Mouse (Mus musculus): ENCODE data around the gene Tub. TPM values are rescaled to one million over a fixed set of nuclear protein-coding genes. Genes with fewer than 3 reads are reported as not detected.

The Tub gene
- polyA plus RNA-seq, 1 experiment from 2014 or later, result 47.4 TPM

GRCm38 (mm10) chr7:108965968-108966367 is 15.8 kb downstream of the Tub start:
- Histone ChIP-seq H3K9ac (replicated peaks; ENCODE audit: low read length) (no peak overlapping the region), H3K36me3 (ENCODE audit: control insufficient read depth, insufficient read depth, low read length) (no peaks in the 10 kb centered on the region), H3K4me3 (replicated peaks; ENCODE audit: low read depth, low read length) (no peak overlapping the region), H3K27me3 (ENCODE audit: control insufficient read depth, insufficient read depth, low read length) (no peaks in the 10 kb centered on the region), H3K27ac (replicated peaks; ENCODE audit: low read depth, low read length) (no peak overlapping the region), H3K4me1 (ENCODE audit: control insufficient read depth, insufficient read depth, low read length) (no peaks in the 10 kb centered on the region), H3K9me3 (ENCODE audit: control insufficient read depth, low read length) (no peaks in the 10 kb centered on the region), H3K4me2 (ENCODE audit: low read length) (no peak overlapping the region)
- WGBS, result 31% methylated on average over 2 of the region's 2 CpGs
- ATAC-seq (ENCODE audit: low FRiP score, low TSS enrichment) (no peak), DNase-seq (no peak)

GRCm38 (mm10) chr7:108966742-108967362 is 16.7 kb downstream of the Tub start:
- H3K9ac ChIP-seq (replicated peaks; ENCODE audit: low read length), result no peak overlapping the region; the same call in 1 of the 2 replicates
- H3K36me3 ChIP-seq (ENCODE audit: control insufficient read depth, insufficient read depth, low read length), result no peaks in the 10 kb centered on the region
- H3K27ac ChIP-seq (replicated peaks; ENCODE audit: low read depth, low read length), result no peak overlapping the region
- no peaks in the 10 kb centered on the region for H3K27me3 ChIP-seq (ENCODE audit: control insufficient read depth, insufficient read depth, low read length)
- DNase-seq (peak; percentile 89), ATAC-seq (ENCODE audit: low FRiP score, low TSS enrichment) (peak; percentile 69; the same call in 1 of the 2 replicates)
- 28% methylated on average over 7 of the region's 7 CpGs for WGBS
- H3K4me3 ChIP-seq (replicated peaks; ENCODE audit: low read depth, low read length), result no peak overlapping the region
- H3K4me1 ChIP-seq (ENCODE audit: control insufficient read depth, insufficient read depth, low read length), result peaks cover 3% of the 10 kb centered on the region
- H3K9me3 ChIP-seq (ENCODE audit: control insufficient read depth, low read length), result no peaks in the 10 kb centered on the region
- no peak overlapping the region for H3K4me2 ChIP-seq (ENCODE audit: low read length)

GRCm38 (mm10) chr7:108968201-108968600 is 18.1 kb downstream of the Tub start:
- Histone ChIP-seq H3K9me3 (ENCODE audit: control insufficient read depth, low read length) (no peaks in the 10 kb centered on the region), H3K4me1 (ENCODE audit: control insufficient read depth, insufficient read depth, low read length) (peaks cover 14% of the 10 kb centered on the region), H3K36me3 (ENCODE audit: control insufficient read depth, insufficient read depth, low read length) (no peaks in the 10 kb centered on the region), H3K4me3 (replicated peaks; ENCODE audit: low read depth, low read length) (no peak overlapping the region), H3K4me2 (ENCODE audit: low read length) (no peak overlapping the region), H3K27ac (replicated peaks; ENCODE audit: low read depth, low read length) (no peak overlapping the region), H3K27me3 (ENCODE audit: control insufficient read depth, insufficient read depth, low read length) (no peaks in the 10 kb centered on the region), H3K9ac (replicated peaks; ENCODE audit: low read length) (no peak overlapping the region)
- WGBS, result 65% methylated on average over 6 of the region's 6 CpGs
- no peak for DNase-seq
- no peak for ATAC-seq (ENCODE audit: low FRiP score, low TSS enrichment)

GRCm38 (mm10) chr7:108972273-108972672 is 22.1 kb downstream of the Tub start:
- Histone ChIP-seq H3K4me1 (ENCODE audit: control insufficient read depth, insufficient read depth, low read length) (peaks cover 14% of the 10 kb centered on the region), H3K4me3 (replicated peaks; ENCODE audit: low read depth, low read length) (no peak overlapping the region), H3K9ac (replicated peaks; ENCODE audit: low read length) (no peak overlapping the region), H3K4me2 (ENCODE audit: low read length) (peak overlapping the region; percentile 1; the same call in 1 of the 2 replicates), H3K9me3 (ENCODE audit: control insufficient read depth, low read length) (no peaks in the 10 kb centered on the region), H3K27me3 (ENCODE audit: control insufficient read depth, insufficient read depth, low read length) (peaks cover 4% of the 10 kb centered on the region; the same call in 1 of the 2 replicates), H3K27ac (replicated peaks; ENCODE audit: low read depth, low read length) (peak overlapping the region; percentile 75), H3K36me3 (ENCODE audit: control insufficient read depth, insufficient read depth, low read length) (no peaks in the 10 kb centered on the region)
- 14% methylated on average over 6 of the region's 6 CpGs for WGBS
- DNase-seq, result peak; percentile 88
- peak; percentile 86 for ATAC-seq (ENCODE audit: low FRiP score, low TSS enrichment)

- H3K27me3 ChIP-seq (ENCODE audit: control insufficient read depth, insufficient read depth, low read length), result no peaks in the 10 kb centered on the region
- no peak overlapping the region for H3K4me2 ChIP-seq (ENCODE audit: low read length)
- ATAC-seq (ENCODE audit: low FRiP score, low TSS enrichment) (no peak), DNase-seq (no peak)
- no peak overlapping the region for H3K4me3 ChIP-seq (replicated peaks; ENCODE audit: low read depth, low read length)
- WGBS, result 92% methylated on average over 2 of the region's 3 CpGs
- no peak overlapping the region for H3K27ac ChIP-seq (replicated peaks; ENCODE audit: low read depth, low read length)
- no peaks in the 10 kb centered on the region for H3K9me3 ChIP-seq (ENCODE audit: control insufficient read depth, low read length)
- no peaks in the 10 kb centered on the region for H3K36me3 ChIP-seq (ENCODE audit: control insufficient read depth, insufficient read depth, low read length)
- no peaks in the 10 kb centered on the region for H3K4me1 ChIP-seq (ENCODE audit: control insufficient read depth, insufficient read depth, low read length)
- no peak overlapping the region for H3K9ac ChIP-seq (replicated peaks; ENCODE audit: low read length)
Measured at GRCm38 (mm10) chr7:108985934-108986708, 36.0 kb downstream of the Tub start.

GRCm38 (mm10) chr7:108991207-108991606 is 41.1 kb downstream of the Tub start:
- Histone ChIP-seq H3K4me1 (ENCODE audit: control insufficient read depth, insufficient read depth, low read length) (peaks cover 2% of the 10 kb centered on the region; the same call in 1 of the 2 replicates), H3K9ac (replicated peaks; ENCODE audit: low read length) (no peak overlapping the region), H3K4me2 (ENCODE audit: low read length) (no peak overlapping the region), H3K36me3 (ENCODE audit: control insufficient read depth, insufficient read depth, low read length) (no peaks in the 10 kb centered on the region), H3K4me3 (replicated peaks; ENCODE audit: low read depth, low read length) (no peak overlapping the region), H3K27ac (replicated peaks; ENCODE audit: low read depth, low read length) (no peak overlapping the region), H3K27me3 (ENCODE audit: control insufficient read depth, insufficient read depth, low read length) (no peaks in the 10 kb centered on the region), H3K9me3 (ENCODE audit: control insufficient read depth, low read length) (no peaks in the 10 kb centered on the region)
- 89% methylated on average over 9 of the region's 9 CpGs for WGBS
- ATAC-seq (ENCODE audit: low FRiP score, low TSS enrichment), result no peak
- DNase-seq, result no peak

- no peaks in the 10 kb centered on the region for H3K27me3 ChIP-seq (ENCODE audit: control insufficient read depth, insufficient read depth, low read length)
- no peak overlapping the region for H3K27ac ChIP-seq (replicated peaks; ENCODE audit: low read depth, low read length)
- DNase-seq, result no peak
- H3K9ac ChIP-seq (replicated peaks; ENCODE audit: low read length), result no peak overlapping the region
- H3K4me3 ChIP-seq (replicated peaks; ENCODE audit: low read depth, low read length), result no peak overlapping the region
- H3K9me3 ChIP-seq (ENCODE audit: control insufficient read depth, low read length), result no peaks in the 10 kb centered on the region
- ATAC-seq (ENCODE audit: low FRiP score, low TSS enrichment), result no peak
- no peaks in the 10 kb centered on the region for H3K36me3 ChIP-seq (ENCODE audit: control insufficient read depth, insufficient read depth, low read length)
- 82% methylated on average over 7 of the region's 7 CpGs for WGBS
- no peak overlapping the region for H3K4me2 ChIP-seq (ENCODE audit: low read length)
- peaks cover 2% of the 10 kb centered on the region; the same call in 1 of the 2 replicates for H3K4me1 ChIP-seq (ENCODE audit: control insufficient read depth, insufficient read depth, low read length)
Measured at GRCm38 (mm10) chr7:108993230-108993629, 43.1 kb downstream of the Tub start.

- ATAC-seq (ENCODE audit: low FRiP score, low TSS enrichment), result no peak
- DNase-seq, result no peak
- 85% methylated on average over 3 of the region's 3 CpGs for WGBS
Measured at GRCm38 (mm10) chr7:108993881-108994291, 43.7 kb downstream of the Tub start.

More at GRCm38 (mm10) chr7:108993881-108994291, 43.7 kb downstream of the Tub start:
- H3K4me2 ChIP-seq (ENCODE audit: low read length), result no peak overlapping the region
- no peaks in the 10 kb centered on the region for H3K27me3 ChIP-seq (ENCODE audit: control insufficient read depth, insufficient read depth, low read length)
- no peaks in the 10 kb centered on the region for H3K36me3 ChIP-seq (ENCODE audit: control insufficient read depth, insufficient read depth, low read length)
- H3K27ac ChIP-seq (replicated peaks; ENCODE audit: low read depth, low read length), result no peak overlapping the region
- no peak overlapping the region for H3K4me3 ChIP-seq (replicated peaks; ENCODE audit: low read depth, low read length)
- peaks cover 2% of the 10 kb centered on the region; the same call in 1 of the 2 replicates for H3K4me1 ChIP-seq (ENCODE audit: control insufficient read depth, insufficient read depth, low read length)
- no peak overlapping the region for H3K9ac ChIP-seq (replicated peaks; ENCODE audit: low read length)
- no peaks in the 10 kb centered on the region for H3K9me3 ChIP-seq (ENCODE audit: control insufficient read depth, low read length)
